Mouse (Mus musculus): Measurements from ENCODE around the gene Ppp2r5c. TPM values are rescaled to one million over a fixed set of nuclear protein-coding genes. Genes with fewer than 3 reads are reported as not detected.

Ppp2r5c gene
- total RNA-seq, 2 experiments from 2014 or later: 243 to 252 TPM

- TF ChIP-seq CTCF (conservative IDR thresholded peaks at IDR 0.05): no peak
- H3K4me3 ChIP-seq: peak within 1 kb of the TSS; percentile 76
- peak; percentile 93 to 94 for DNase-seq (ENCODE audit: low spot score in 2 of 2)
Observed at GRCm38 (mm10) chr12:110601241-110602218, 154.6 kb downstream of the Ppp2r5c start, which contains the start of gene Dync1h1. TSS of gene Dync1h1 (plus strand) at chr12:110601452.

GRCm38 (mm10) chr12:110606161-110606560 is 159.2 kb downstream of the Ppp2r5c start:
- TF ChIP-seq CTCF (conservative IDR thresholded peaks at IDR 0.05): no peak
- Histone ChIP-seq H3K4me3 (no peak overlapping the region), H3K27ac (no peak overlapping the region)
- no peak for DNase-seq (ENCODE audit: low spot score in 2 of 2)

More at GRCm38 (mm10) chr12:110601241-110602218, 154.6 kb downstream of the Ppp2r5c start, which contains the start of gene Dync1h1:
- H3K27ac ChIP-seq: peak within 1 kb of the TSS; percentile 99

- H3K27ac ChIP-seq: no peak overlapping the region
- H3K4me3 ChIP-seq: no peak overlapping the region
- DNase-seq (ENCODE audit: low spot score in 2 of 2): no peak
- no peak for TF ChIP-seq CTCF (conservative IDR thresholded peaks at IDR 0.05)
Observed at GRCm38 (mm10) chr12:110606676-110607075, 159.8 kb downstream of the Ppp2r5c start.

- peak; percentile 60 for TF ChIP-seq CTCF (conservative IDR thresholded peaks at IDR 0.05)
- peak in 1 of 2 experiments; percentile 42 for DNase-seq (ENCODE audit: low spot score in 2 of 2)
- H3K27ac ChIP-seq: no peak overlapping the region; the same call in 1 of the 2 replicates
- H3K4me3 ChIP-seq: no peak overlapping the region
Observed at GRCm38 (mm10) chr12:110608460-110609152, 161.7 kb downstream of the Ppp2r5c start.

- no peak overlapping the region for H3K4me3 ChIP-seq
- H3K27ac ChIP-seq: no peak overlapping the region; the same call in 1 of the 2 replicates
- no peak for DNase-seq (ENCODE audit: low spot score in 2 of 2)
- TF ChIP-seq CTCF (conservative IDR thresholded peaks at IDR 0.05): no peak
Observed at GRCm38 (mm10) chr12:110609153-110609497, 162.2 kb downstream of the Ppp2r5c start.

- no peak overlapping the region for H3K27ac ChIP-seq
- H3K4me3 ChIP-seq: no peak overlapping the region
- no peak for TF ChIP-seq CTCF (conservative IDR thresholded peaks at IDR 0.05)
- no peak for DNase-seq (ENCODE audit: low spot score in 2 of 2)
Observed at GRCm38 (mm10) chr12:110610713-110611112, 163.8 kb downstream of the Ppp2r5c start.

- Histone ChIP-seq H3K4me3 (no peak overlapping the region), H3K27ac (no peak overlapping the region)
- no peak for TF ChIP-seq CTCF (conservative IDR thresholded peaks at IDR 0.05)
- DNase-seq (ENCODE audit: low spot score in 2 of 2): no peak
Observed at GRCm38 (mm10) chr12:110630056-110630455, 183.1 kb downstream of the Ppp2r5c start.

Other genes with a start within 250 kb of the Ppp2r5c start
- 1 to 10 TPM; 4.3 to 5.9 TPM for gene Dio3, start 168.1 kb upstream of the Ppp2r5c start, total RNA-seq (2021)
- 100 to 1,000 TPM; 280 to 298 TPM for gene Dync1h1, start 154.3 kb downstream of the Ppp2r5c start, total RNA-seq (2021)
- gene 1700001K19Rik, start 235.5 kb downstream of the Ppp2r5c start, total RNA-seq (2021): not detected